Mouse (Mus musculus) C2C12 (cell line): ENCODE results near the gene Rasgef1b.

Experiments used
- CTCF ChIP-seq: IDR thresholded peaks from one replicate; pipeline ENCODE4 v1.5.1; 2011; ENCODE audit not compliant: control insufficient read depth, insufficient read depth, insufficient read length
- FOSL1 ChIP-seq: IDR thresholded peaks from one replicate; pipeline ENCODE4 v1.8.0; 2011; ENCODE audit warnings: mild to moderate bottlenecking, low read length; ENCODE audit not compliant: poor library complexity, insufficient read depth, severe bottlenecking
- MYOG ChIP-seq: IDR thresholded peaks from one replicate; pipeline ENCODE4 v1.6.1; 2011; ENCODE audit not compliant: control insufficient read depth, insufficient read length; ENCODE audit errors: extremely low read depth
- USF1 ChIP-seq: IDR thresholded peaks from one replicate; pipeline ENCODE4 v1.6.1; 2011; ENCODE audit warnings: low read depth, mild to moderate bottlenecking, control low read depth, moderate library complexity

DNA sequence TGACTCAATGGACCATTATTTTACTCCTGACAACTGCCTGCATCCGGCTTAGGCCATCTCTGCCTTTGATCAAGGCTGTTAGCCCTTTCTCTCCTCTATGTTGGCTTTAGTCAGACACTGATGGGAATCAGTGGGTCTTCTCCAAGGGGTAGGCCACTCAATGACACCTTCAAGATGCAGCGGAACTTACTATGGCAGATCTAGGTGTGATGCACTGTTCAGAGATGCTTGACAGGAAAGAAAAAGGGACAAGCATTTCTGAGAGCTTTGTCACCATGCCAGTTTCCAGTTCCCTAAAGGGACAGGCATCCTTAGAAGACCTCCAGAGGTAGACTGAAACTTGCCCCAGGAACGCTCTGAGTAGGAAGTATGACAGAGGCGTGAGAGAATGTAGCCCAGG, 306.0 kb downstream of the Rasgef1b start:
- TF ChIP-seq CTCF (no peak), USF1 (no peak), FOSL1 (no peak), MYOG (no peak)
